8 mouse cellular contexts compared by ENCODE assay signal in genomic region chr9:64021853-64022561, GRCm38 (mm10). TPM values are rescaled to one million over a fixed set of nuclear protein-coding genes. Genes with fewer than 3 reads are reported as not detected.
A peak's percentile ranks its signal among the peaks of the same experiment; 100 is the strongest.
DNase-seq lines count a peak whose midpoint lies in the region; ATAC-seq lines count a peak whose summit lies in the region.

Gene Smad6, minus strand, starts transcription at chr9:64022059.

- H3K27ac ChIP-seq in hindbrain, embryonic 14.5 days, result peak within 1 kb of the TSS; percentile 59

- H3K4me3 ChIP-seq in hindbrain, embryonic 14.5 days (replicated peaks; ENCODE audit: low read length), result peak within 1 kb of the TSS; percentile 55

- H3K9me3 ChIP-seq in hindbrain, embryonic 14.5 days (ENCODE audit: control insufficient read depth, low read length), result no peaks in the 10 kb centered on the region

- ATAC-seq in hindbrain, embryonic 14.5 days (ENCODE audit: low FRiP score), result peak; percentile 73

- WGBS in hindbrain, embryonic 14.5 days, result under 1% methylated on average over 55 of the region's 60 CpGs

- H3K9ac ChIP-seq in hindbrain, embryonic 14.5 days, result peak within 1 kb of the TSS; percentile 70

- no peaks in the 10 kb centered on the region for H3K36me3 ChIP-seq in hindbrain, embryonic 14.5 days (replicated peaks; ENCODE audit: control insufficient read depth, insufficient read depth)

- H3K4me1 ChIP-seq in hindbrain, embryonic 14.5 days (replicated peaks; ENCODE audit: control insufficient read depth, insufficient read depth, low read length), result peaks cover 52% of the 10 kb centered on the region

- peaks cover 49% of the 10 kb centered on the region for H3K27me3 ChIP-seq in hindbrain, embryonic 14.5 days (ENCODE audit: control insufficient read depth, insufficient read depth, low read length)

- H3K4me2 ChIP-seq in hindbrain, embryonic 14.5 days (replicated peaks), result peak within 1 kb of the TSS; percentile 89

- DNase-seq in NIH3T3 (ENCODE audit: low read depth), result peak; percentile 98
- DNase-seq in cerebellum, postnatal 14 days, result peak; percentile 35 to 46
- DNase-seq in frontal cortex, postnatal 36 days (ENCODE audit: low spot score in 2 of 2), result peak; percentile 42 to 66
- peak; percentile 84 for DNase-seq in hindbrain, embryonic 14.5 days (ENCODE audit: low spot score)
- DNase-seq in layer of hippocampus, postnatal 36 days, result peak; percentile 56 to 67
- DNase-seq in lung, postnatal 36 days, result peak; percentile 98
- peak; percentile 98 for DNase-seq in retina, postnatal 1 day
- peak; percentile 95 for DNase-seq in urinary bladder, postnatal 14 days (ENCODE audit: low spot score)

RNA-seq across cellular contexts. Expression of gene Smad6, which starts in this region (rescaled TPM):
- polyA plus RNA-seq in hindbrain, embryonic 14.5 days (2014; fragmentation: Nextera tagmentation; extraction: Ambion mirVana), result 2.3 and 2.7 TPM in 2 replicates
- total RNA-seq in layer of hippocampus, postnatal 36 days (2021), result 1 to 10 TPM; 1.4 to 2.2 TPM

Comparison
In these comparisons a context has a peak if more than half of its experiments do, and no peak if none do; other contexts are left out.
1. Peak in every context shown above with its lines: DNase-seq, ATAC-seq, H3K4me3 ChIP-seq and H3K27ac ChIP-seq.
2. DNase-seq: peak in every context shown above with its lines; median percentile 98 in NIH3T3; 98 in lung, postnatal 36 days; 98 in retina, postnatal 1 day; 95 in urinary bladder, postnatal 14 days; 84 in hindbrain, embryonic 14.5 days; 62 in layer of hippocampus, postnatal 36 days; 54 in frontal cortex, postnatal 36 days; 40 in cerebellum, postnatal 14 days.